Comparison of ENCODE assay signal across 9 mouse cellular contexts in genomic region chr4:82303362-82303900, GRCm38 (mm10).
DNase-seq lines count a peak whose midpoint lies in the region; ATAC-seq and TF ChIP-seq lines count a peak whose summit lies in the region.
"Had no signal": no experiment of that assay in that cellular context is flagged by ENCODE, and none has a peak within 500 bp of the region (broad histone marks: within the 10 kb centered on the region; RNA-seq: fewer than 3 reads in every experiment).

No protein-coding gene starts in this region.

- H3K27ac ChIP-seq in heart, embryonic 13.5 days (replicated peaks): peak overlapping the region; percentile 94
- no peak overlapping the region for H3K27ac ChIP-seq in CH12.LX (ENCODE audit: insufficient read depth, low read depth)
- peak overlapping the region; percentile 93 for H3K27ac ChIP-seq in forebrain, embryonic 13.5 days
- H3K27ac ChIP-seq in limb, embryonic 14.5 days (replicated peaks; ENCODE audit: low read depth, low read length): peak overlapping the region; percentile 96
- H3K27ac ChIP-seq: macrophage had no signal

- TF ChIP-seq EP300 in CH12.LX (IDR thresholded peaks at IDR 0.05; ENCODE audit: low read length): no peak

- TF ChIP-seq POLR2A in CH12.LX (IDR thresholded peaks at IDR 0.05; ENCODE audit: low read depth, low read length): no peak
- TF ChIP-seq POLR2A in limb, embryonic 14.5 days (IDR thresholded peaks at IDR 0.05; ENCODE audit: borderline replicate concordance, extremely low read depth, insufficient read depth, insufficient read length): no peak

- no peaks in the 10 kb centered on the region for H3K79me2 ChIP-seq in CH12.LX (replicated peaks; ENCODE audit: control insufficient read depth, extremely low read depth, insufficient read depth, poor library complexity, severe bottlenecking)

- H3K27me3 ChIP-seq in heart, embryonic 13.5 days (replicated peaks): no peaks in the 10 kb centered on the region
- no peaks in the 10 kb centered on the region for H3K27me3 ChIP-seq in CH12.LX (replicated peaks)
- no peaks in the 10 kb centered on the region for H3K27me3 ChIP-seq in forebrain, embryonic 13.5 days
- no peaks in the 10 kb centered on the region for H3K27me3 ChIP-seq in limb, embryonic 14.5 days (ENCODE audit: control insufficient read depth, insufficient read depth, low read length)

- H3K36me3 ChIP-seq in heart, embryonic 13.5 days: peaks cover 56% of the 10 kb centered on the region
- H3K36me3 ChIP-seq in CH12.LX (replicated peaks in 1 of 2; ENCODE audit: control insufficient read depth in 1 of 2, insufficient read depth in 1 of 2, low read length in 1 of 2): no peaks in the 10 kb centered on the region
- H3K36me3 ChIP-seq in forebrain, embryonic 13.5 days (ENCODE audit: poor library complexity, severe bottlenecking): peaks cover 25% of the 10 kb centered on the region
- H3K36me3 ChIP-seq in limb, embryonic 14.5 days (ENCODE audit: control insufficient read depth, insufficient read depth, low read length): peaks cover 43% of the 10 kb centered on the region

- in situ Hi-C loops in CH12.LX (cut with MboI; ENCODE audit: low pct_ligation_motif_present, low pct_unique_long_range_greater_than_20kb, low sequenced_read_pairs): no loop called here

- WGBS in heart, embryonic 13.5 days: 77% methylated on average over 3 of the region's 3 CpGs
- 27% methylated on average over 3 of the region's 3 CpGs for WGBS in forebrain, embryonic 13.5 days
- 49% methylated on average over 3 of the region's 3 CpGs for WGBS in limb, embryonic 14.5 days

- no peak overlapping the region for H3K4me3 ChIP-seq in heart, embryonic 13.5 days
- H3K4me3 ChIP-seq in CH12.LX (replicated peaks in 1 of 3; ENCODE audit: low read depth in 2 of 3, low read length in 2 of 3, poor library complexity in 1 of 3): no peak overlapping the region
- no peak overlapping the region for H3K4me3 ChIP-seq in forebrain, embryonic 13.5 days
- H3K4me3 ChIP-seq in limb, embryonic 14.5 days (replicated peaks; ENCODE audit: low read length): no peak overlapping the region

- TF ChIP-seq RAD21 in CH12.LX (IDR thresholded peaks at IDR 0.05; ENCODE audit: low read depth, low read length): no peak

- peaks cover 45% of the 10 kb centered on the region for H3K4me1 ChIP-seq in heart, embryonic 13.5 days
- H3K4me1 ChIP-seq in CH12.LX (ENCODE audit: control insufficient read depth in 1 of 2, insufficient read depth in 2 of 2): peaks cover 3 to 21% of the 10 kb centered on the region in 2 experiments; a peak in 2 of 4 replicates
- peaks cover 56% of the 10 kb centered on the region for H3K4me1 ChIP-seq in forebrain, embryonic 13.5 days
- H3K4me1 ChIP-seq in limb, embryonic 14.5 days (ENCODE audit: control insufficient read depth, insufficient read depth, low read length): peaks cover 43% of the 10 kb centered on the region

- no peaks in the 10 kb centered on the region for H3K9me3 ChIP-seq in heart, embryonic 13.5 days
- no peaks in the 10 kb centered on the region for H3K9me3 ChIP-seq in CH12.LX (replicated peaks; ENCODE audit: low read length)
- H3K9me3 ChIP-seq in forebrain, embryonic 13.5 days (replicated peaks): no peaks in the 10 kb centered on the region
- no peaks in the 10 kb centered on the region for H3K9me3 ChIP-seq in limb, embryonic 14.5 days (ENCODE audit: control insufficient read depth, low read length)

- H3K4me2 ChIP-seq in heart, embryonic 13.5 days: no peak overlapping the region
- no peak overlapping the region for H3K4me2 ChIP-seq in CH12.LX (ENCODE audit: insufficient read depth, low read depth, poor library complexity, severe bottlenecking)
- peak overlapping the region; percentile 14; the same call in 1 of the 2 replicates for H3K4me2 ChIP-seq in forebrain, embryonic 13.5 days
- H3K4me2 ChIP-seq in limb, embryonic 14.5 days (replicated peaks; ENCODE audit: low read depth, low read length, severe bottlenecking): no peak overlapping the region

- no peak for ATAC-seq in heart, embryonic 13.5 days (ENCODE audit: extremely low read depth, insufficient number of reproducible peaks, low FRiP score, low TSS enrichment)
- ATAC-seq in forebrain, embryonic 13.5 days: no peak
- ATAC-seq in limb, embryonic 14.5 days (ENCODE audit: low FRiP score, low read depth): no peak

- DNase-seq in heart, adult 8-10 months (ENCODE audit: low spot score): no peak
- peak; percentile 23 for DNase-seq in CH12.LX (ENCODE audit: extremely low read depth)
- DNase-seq in limb, embryonic 14.5 days (ENCODE audit: low spot score): no peak
- no peak for DNase-seq in cerebellum, adult 9-10 months
- DNase-seq in right cerebral cortex, adult 18-20 months: no peak
- DNase-seq in urinary bladder, postnatal 36 days (ENCODE audit: low spot score in 2 of 2): no peak

- TF ChIP-seq CTCF in CH12.LX (conservative IDR thresholded peaks at IDR 0.05 in 1 of 2, IDR thresholded peaks at IDR 0.05 in 1 of 2; ENCODE audit: low read depth in 2 of 2, low read length in 2 of 2): no peak

- no peak overlapping the region for H3K9ac ChIP-seq in heart, embryonic 13.5 days
- no peak overlapping the region for H3K9ac ChIP-seq in CH12.LX (ENCODE audit: insufficient read depth, low read depth)
- no peak overlapping the region for H3K9ac ChIP-seq in forebrain, embryonic 13.5 days
- no peak overlapping the region for H3K9ac ChIP-seq in limb, embryonic 14.5 days (ENCODE audit: low read depth, low read length, severe bottlenecking)

- dilution Hi-C loops in CH12.LX (cut with MboI; ENCODE audit: extremely low pct_ligation_motif_present, extremely low pct_unique_long_range_greater_than_20kb, low sequenced_read_pairs): no loop called here

TF ChIP-seq in CH12.LX, 34 proteins besides CTCF, POLR2A, EP300 and RAD21:
- TF ChIP-seq ZNF384 (IDR thresholded peaks at IDR 0.05; ENCODE audit: low read depth, low read length): peak; percentile 86
- TF ChIP-seq MAFK (IDR thresholded peaks at IDR 0.05; ENCODE audit: insufficient replicate concordance, low read length): no peak
